Mouse (Mus musculus): ENCODE results near the gene Gm10100. TPM values are rescaled to one million over a fixed set of nuclear protein-coding genes. Genes with fewer than 3 reads are reported as not detected.

The Gm10100 gene
- polyA plus RNA-seq (2014; fragmentation: Illumina TruSeq; extraction: RNeasy Lipid Tissue Mini Kit (QIAGEN cat#74804); ENCODE audit: low read depth, low replicate concordance): not detected

GRCm38 (mm10) chr10:77726186-77726585 lies at the start of gene Gm10100:
Gene Gm10100 (plus strand): TSS chr10:77726486.

DNA sequence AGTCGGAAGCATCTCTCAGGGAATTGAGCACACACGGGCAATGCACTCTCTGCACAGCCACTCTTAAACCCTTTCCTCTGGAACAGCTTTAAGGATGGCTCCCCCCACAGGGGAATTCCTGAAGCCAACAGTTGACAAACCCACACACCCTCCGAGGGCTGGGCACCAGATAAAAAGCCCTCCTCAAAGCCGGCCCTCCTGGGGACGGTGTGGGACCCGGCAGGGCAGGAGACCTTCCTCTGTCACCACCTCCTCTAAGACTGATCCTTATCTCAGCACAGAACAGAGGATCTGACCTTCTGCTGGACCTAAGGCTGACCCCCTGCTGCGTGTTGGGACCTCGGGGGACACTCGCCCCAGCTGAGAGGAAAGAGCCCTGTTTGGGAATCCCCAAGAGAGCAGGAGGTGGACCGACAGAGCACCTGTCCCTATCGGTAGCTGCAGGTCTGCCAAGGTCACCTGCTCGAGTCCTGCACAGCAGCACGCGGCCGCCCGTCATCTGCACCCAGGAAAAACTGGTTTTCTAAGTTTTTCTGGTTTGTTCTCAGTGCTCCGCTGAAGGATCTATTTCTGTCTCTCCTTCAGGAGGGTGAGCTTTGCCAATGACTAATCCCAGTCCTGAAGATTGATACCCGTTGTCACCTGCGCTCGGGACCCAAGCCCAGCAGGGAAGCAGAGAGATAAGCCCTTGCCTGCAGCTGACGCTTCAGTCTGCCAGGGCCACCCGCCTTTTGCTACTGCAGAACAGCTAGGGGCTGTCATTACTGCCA lies 40.2 kb upstream of the Gm10100 start, which contains the start of gene Tspear:
Gene Tspear, plus strand, starts transcription at position 675 of the 770 bp plus-strand sequence.

GRCm38 (mm10) chr10:77690356-77690807 lies 35.9 kb upstream of the Gm10100 start, which contains the start of gene Gm19402:
Gene Gm19402 (minus strand): TSS chr10:77690757.

DNA sequence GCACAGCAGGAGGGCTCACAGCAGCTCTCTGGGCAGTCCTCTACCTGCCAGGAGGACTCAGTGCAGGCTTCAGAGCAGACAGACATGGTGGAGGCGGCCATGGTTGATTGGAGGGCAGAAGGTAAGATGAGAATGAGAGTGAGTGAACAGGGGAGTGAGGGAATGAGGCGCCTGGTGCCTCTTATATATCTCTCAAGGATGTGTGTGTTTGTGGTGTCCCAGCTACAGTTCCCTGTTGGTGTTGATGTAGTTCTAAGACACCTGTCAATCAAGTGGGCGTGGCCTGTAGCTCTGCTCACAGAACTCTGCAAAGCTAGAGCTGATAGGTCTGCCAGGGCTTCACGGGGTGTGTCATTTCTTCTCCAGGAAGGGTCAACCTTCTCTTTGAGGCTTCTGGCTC lies 29.2 kb upstream of the Gm10100 start, which contains the start of gene Gm9508:
Gene Gm9508, minus strand, starts transcription at position 101 of the 400 bp plus-strand sequence.

DNA sequence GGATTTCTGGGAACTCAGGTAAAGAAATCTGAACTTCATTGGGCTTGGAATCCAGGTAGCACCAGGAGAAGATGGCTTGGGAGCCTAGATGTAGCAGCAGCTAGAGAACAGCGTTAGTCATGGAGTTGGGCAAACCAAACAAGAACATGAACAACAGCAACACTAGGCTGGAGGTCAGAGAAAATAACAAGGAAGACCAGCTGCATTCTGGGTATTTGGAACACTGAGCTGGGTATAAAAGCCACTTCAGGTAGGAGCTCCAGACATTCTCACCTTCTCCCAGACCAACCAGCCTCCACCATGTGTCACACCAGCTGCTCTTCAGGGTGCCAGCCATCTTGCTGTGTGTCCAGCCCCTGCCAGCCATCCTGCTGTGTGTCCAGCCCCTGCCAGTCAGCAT lies 20.0 kb upstream of the Gm10100 start, which contains the start of gene Gm10272:
Gene Gm10272, plus strand, starts transcription at position 301 of the 400 bp plus-strand sequence.

DNA sequence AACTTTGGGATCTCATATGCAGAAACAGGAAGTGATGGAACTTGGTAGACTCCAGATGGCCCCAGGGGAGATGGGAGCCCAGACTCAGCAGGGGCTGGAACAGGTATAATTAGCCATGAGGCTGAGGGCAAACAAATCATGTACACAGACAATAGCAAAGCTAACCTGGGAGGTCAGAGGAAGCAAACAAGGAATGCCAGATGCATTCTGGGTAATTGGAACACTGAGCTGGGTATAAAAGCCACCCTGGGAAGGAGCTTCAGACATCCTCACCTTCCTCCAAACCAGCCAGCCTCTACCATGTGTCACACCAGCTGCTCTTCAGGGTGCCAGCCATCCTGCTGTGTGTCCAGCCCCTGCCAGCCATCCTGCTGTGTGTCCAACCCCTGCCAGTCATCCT lies 15.1 kb upstream of the Gm10100 start, which contains the start of gene Gm10024:
Gene Gm10024, plus strand, starts transcription at position 301 of the 400 bp plus-strand sequence.

GRCm38 (mm10) chr10:77715507-77715906 lies 10.8 kb upstream of the Gm10100 start, which contains the start of gene Gm10142:
Gene Gm10142 (plus strand): TSS chr10:77715807.

DNA sequence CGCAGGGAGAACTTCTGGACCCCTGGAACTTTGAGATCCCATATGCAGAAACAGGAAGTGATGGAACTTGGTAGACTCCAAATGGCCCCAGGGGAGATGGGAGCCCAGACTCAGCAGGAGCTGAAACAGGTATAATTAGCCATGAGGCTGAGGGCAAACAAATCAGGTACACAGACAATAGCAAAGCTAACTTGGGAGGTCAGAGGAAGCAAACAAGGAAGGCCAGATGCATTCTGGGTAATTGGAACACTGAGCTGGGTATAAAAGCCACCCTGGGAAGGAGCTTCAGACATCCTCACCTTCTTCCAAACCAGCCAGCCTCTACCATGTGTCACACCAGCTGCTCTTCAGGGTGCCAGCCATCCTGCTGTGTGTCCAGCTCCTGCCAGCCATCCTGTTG lies 6.0 kb upstream of the Gm10100 start, which contains the start of gene Krtap12-1:
Gene Krtap12-1, plus strand, starts transcription at position 301 of the 400 bp plus-strand sequence.

GRCm38 (mm10) chr10:77741924-77742688 lies 15.8 kb downstream of the Gm10100 start, which contains the start of gene Gm18596:
Gene Gm18596 (minus strand): TSS chr10:77742638.

GRCm38 (mm10) chr10:77751254-77751653 lies 25.0 kb downstream of the Gm10100 start, which contains the start of gene Gm9736:
Gene Gm9736 (minus strand): TSS chr10:77751354.

GRCm38 (mm10) chr10:77759582-77759981 lies 33.3 kb downstream of the Gm10100 start, which contains the start of gene Gm3233:
Gene Gm3233 (minus strand): TSS chr10:77759682.

DNA sequence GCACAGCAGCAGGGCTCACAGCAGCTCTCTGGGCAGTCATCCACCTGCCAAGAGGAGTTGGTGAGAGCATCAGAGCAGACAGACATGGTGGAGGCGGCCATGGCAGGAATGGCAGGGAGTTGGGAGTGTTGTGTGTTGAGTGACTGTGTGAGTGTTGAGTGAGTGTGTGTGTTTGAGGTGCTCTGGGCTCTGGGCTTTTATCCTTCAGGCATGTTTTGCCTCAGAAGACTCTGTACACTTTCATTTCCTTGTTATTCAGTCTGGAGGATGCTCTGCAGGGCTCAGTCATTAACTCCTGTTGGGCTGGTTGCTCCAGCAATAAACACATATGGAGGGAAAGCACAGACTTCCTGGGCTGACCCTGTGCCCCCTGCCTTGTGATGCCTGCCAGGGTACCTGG lies 44.9 kb downstream of the Gm10100 start, which contains the start of gene Gm3238:
Gene Gm3238, minus strand, starts transcription at position 101 of the 400 bp plus-strand sequence.

Other genes with a start within 250 kb of the Gm10100 start
- 1.1 TPM for gene Fam207a, start 210.7 kb upstream of the Gm10100 start, polyA plus RNA-seq (2014; fragmentation: Illumina TruSeq; extraction: RNeasy Lipid Tissue Mini Kit (QIAGEN cat#74804); ENCODE audit: low read depth, low replicate concordance)
- gene Itgb2, start 196.2 kb upstream of the Gm10100 start, polyA plus RNA-seq (2014; fragmentation: Illumina TruSeq; extraction: RNeasy Lipid Tissue Mini Kit (QIAGEN cat#74804); ENCODE audit: low read depth, low replicate concordance): 0.28 TPM
- 229 TPM for gene Pttg1ip, start 144.8 kb upstream of the Gm10100 start, polyA plus RNA-seq (2014; fragmentation: Illumina TruSeq; extraction: RNeasy Lipid Tissue Mini Kit (QIAGEN cat#74804); ENCODE audit: low read depth, low replicate concordance)
- 77.9 TPM for gene Sumo3, start 120.4 kb upstream of the Gm10100 start, polyA plus RNA-seq (2014; fragmentation: Illumina TruSeq; extraction: RNeasy Lipid Tissue Mini Kit (QIAGEN cat#74804); ENCODE audit: low read depth, low replicate concordance)
- gene Gm49325, start 120.3 kb upstream of the Gm10100 start, polyA plus RNA-seq (2014; fragmentation: Illumina TruSeq; extraction: RNeasy Lipid Tissue Mini Kit (QIAGEN cat#74804); ENCODE audit: low read depth, low replicate concordance): not detected
- 6.5 TPM for gene Ube2g2, start 104.2 kb upstream of the Gm10100 start, polyA plus RNA-seq (2014; fragmentation: Illumina TruSeq; extraction: RNeasy Lipid Tissue Mini Kit (QIAGEN cat#74804); ENCODE audit: low read depth, low replicate concordance)
- gene Tspear, start 39.9 kb upstream of the Gm10100 start, polyA plus RNA-seq (2014; fragmentation: Illumina TruSeq; extraction: RNeasy Lipid Tissue Mini Kit (QIAGEN cat#74804); ENCODE audit: low read depth, low replicate concordance): not detected
- gene Gm19402, start 35.7 kb upstream of the Gm10100 start, polyA plus RNA-seq (2014; fragmentation: Illumina TruSeq; extraction: RNeasy Lipid Tissue Mini Kit (QIAGEN cat#74804); ENCODE audit: low read depth, low replicate concordance): not detected
- not detected for gene Gm9508, start 29.3 kb upstream of the Gm10100 start, polyA plus RNA-seq (2014; fragmentation: Illumina TruSeq; extraction: RNeasy Lipid Tissue Mini Kit (QIAGEN cat#74804); ENCODE audit: low read depth, low replicate concordance)
- gene Gm10272, start 19.9 kb upstream of the Gm10100 start, polyA plus RNA-seq (2014; fragmentation: Illumina TruSeq; extraction: RNeasy Lipid Tissue Mini Kit (QIAGEN cat#74804); ENCODE audit: low read depth, low replicate concordance): not detected
- gene Gm10024, start 15.0 kb upstream of the Gm10100 start, polyA plus RNA-seq (2014; fragmentation: Illumina TruSeq; extraction: RNeasy Lipid Tissue Mini Kit (QIAGEN cat#74804); ENCODE audit: low read depth, low replicate concordance): not detected
- not detected for gene Gm10142, start 10.7 kb upstream of the Gm10100 start, polyA plus RNA-seq (2014; fragmentation: Illumina TruSeq; extraction: RNeasy Lipid Tissue Mini Kit (QIAGEN cat#74804); ENCODE audit: low read depth, low replicate concordance)
- gene Krtap12-1, start 5.9 kb upstream of the Gm10100 start, polyA plus RNA-seq (2014; fragmentation: Illumina TruSeq; extraction: RNeasy Lipid Tissue Mini Kit (QIAGEN cat#74804); ENCODE audit: low read depth, low replicate concordance): not detected
- not detected for gene Gm18596, start 16.2 kb downstream of the Gm10100 start, polyA plus RNA-seq (2014; fragmentation: Illumina TruSeq; extraction: RNeasy Lipid Tissue Mini Kit (QIAGEN cat#74804); ENCODE audit: low read depth, low replicate concordance)
- gene Gm9736, start 24.9 kb downstream of the Gm10100 start, polyA plus RNA-seq (2014; fragmentation: Illumina TruSeq; extraction: RNeasy Lipid Tissue Mini Kit (QIAGEN cat#74804); ENCODE audit: low read depth, low replicate concordance): not detected
- not detected for gene Gm3233, start 33.2 kb downstream of the Gm10100 start, polyA plus RNA-seq (2014; fragmentation: Illumina TruSeq; extraction: RNeasy Lipid Tissue Mini Kit (QIAGEN cat#74804); ENCODE audit: low read depth, low replicate concordance)
- gene Gm3238, start 44.8 kb downstream of the Gm10100 start, polyA plus RNA-seq (2014; fragmentation: Illumina TruSeq; extraction: RNeasy Lipid Tissue Mini Kit (QIAGEN cat#74804); ENCODE audit: low read depth, low replicate concordance): not detected
- not detected for gene Gm7138, start 50.5 kb downstream of the Gm10100 start, polyA plus RNA-seq (2014; fragmentation: Illumina TruSeq; extraction: RNeasy Lipid Tissue Mini Kit (QIAGEN cat#74804); ENCODE audit: low read depth, low replicate concordance)
- gene Gm3250, start 56.1 kb downstream of the Gm10100 start, polyA plus RNA-seq (2014; fragmentation: Illumina TruSeq; extraction: RNeasy Lipid Tissue Mini Kit (QIAGEN cat#74804); ENCODE audit: low read depth, low replicate concordance): not detected
- gene Gm7137, start 61.7 kb downstream of the Gm10100 start, polyA plus RNA-seq (2014; fragmentation: Illumina TruSeq; extraction: RNeasy Lipid Tissue Mini Kit (QIAGEN cat#74804); ENCODE audit: low read depth, low replicate concordance): not detected
- gene Gm9639, start 68.6 kb downstream of the Gm10100 start, polyA plus RNA-seq (2014; fragmentation: Illumina TruSeq; extraction: RNeasy Lipid Tissue Mini Kit (QIAGEN cat#74804); ENCODE audit: low read depth, low replicate concordance): not detected
- gene Gm19668, start 72.6 kb downstream of the Gm10100 start, polyA plus RNA-seq (2014; fragmentation: Illumina TruSeq; extraction: RNeasy Lipid Tissue Mini Kit (QIAGEN cat#74804); ENCODE audit: low read depth, low replicate concordance): not detected
- not detected for gene Gm9507, start 85.4 kb downstream of the Gm10100 start, polyA plus RNA-seq (2014; fragmentation: Illumina TruSeq; extraction: RNeasy Lipid Tissue Mini Kit (QIAGEN cat#74804); ENCODE audit: low read depth, low replicate concordance)
- not detected for gene Gm2696, start 88.2 kb downstream of the Gm10100 start, polyA plus RNA-seq (2014; fragmentation: Illumina TruSeq; extraction: RNeasy Lipid Tissue Mini Kit (QIAGEN cat#74804); ENCODE audit: low read depth, low replicate concordance)
- not detected for gene Krtap10-4, start 100.6 kb downstream of the Gm10100 start, polyA plus RNA-seq (2014; fragmentation: Illumina TruSeq; extraction: RNeasy Lipid Tissue Mini Kit (QIAGEN cat#74804); ENCODE audit: low read depth, low replicate concordance)
- not detected for gene Krtap10-10, start 109.5 kb downstream of the Gm10100 start, polyA plus RNA-seq (2014; fragmentation: Illumina TruSeq; extraction: RNeasy Lipid Tissue Mini Kit (QIAGEN cat#74804); ENCODE audit: low read depth, low replicate concordance)
- not detected for gene Gm36176, start 120.3 kb downstream of the Gm10100 start, polyA plus RNA-seq (2014; fragmentation: Illumina TruSeq; extraction: RNeasy Lipid Tissue Mini Kit (QIAGEN cat#74804); ENCODE audit: low read depth, low replicate concordance)
- gene Gm10318, start 126.4 kb downstream of the Gm10100 start, polyA plus RNA-seq (2014; fragmentation: Illumina TruSeq; extraction: RNeasy Lipid Tissue Mini Kit (QIAGEN cat#74804); ENCODE audit: low read depth, low replicate concordance): not detected
- gene Gm3285, start 135.5 kb downstream of the Gm10100 start, polyA plus RNA-seq (2014; fragmentation: Illumina TruSeq; extraction: RNeasy Lipid Tissue Mini Kit (QIAGEN cat#74804); ENCODE audit: low read depth, low replicate concordance): not detected
- gene Lrrc3, start 176.1 kb downstream of the Gm10100 start, polyA plus RNA-seq (2014; fragmentation: Illumina TruSeq; extraction: RNeasy Lipid Tissue Mini Kit (QIAGEN cat#74804); ENCODE audit: low read depth, low replicate concordance): 2.5 TPM
- gene Trpm2, start 244.1 kb downstream of the Gm10100 start, polyA plus RNA-seq (2014; fragmentation: Illumina TruSeq; extraction: RNeasy Lipid Tissue Mini Kit (QIAGEN cat#74804); ENCODE audit: low read depth, low replicate concordance): not detected